Mouse (Mus musculus) gastrocnemius, postnatal 4 days (tissue): ENCODE measurements around the gene Gm13697. TPM values are rescaled to one million over a fixed set of nuclear protein-coding genes. Genes with fewer than 3 reads are reported as not detected.
"Not testable (repeated sequence)": the region's sequence is repeated elsewhere in the genome, so short reads cannot be mapped to it uniquely, and the experiment has no call there.

Experiments used
- DNase-seq, 2 experiments: peaks; one replicate each; pipeline ENCODE4 v3.0.0; 2021 to 2022; ENCODE audit warnings: low spot score in 2 of 2, mixed read lengths in 2 of 2
- long read RNA-seq, 2 experiments: library from polyadenylated mRNA; stranded (forward); transcript quantifications; one replicate each; pipeline ENCODE4 v2.0.0; 2021
- total RNA-seq, 2 experiments: library from RNA; stranded (reverse); gene quantifications; 2 replicates each; pipeline ENCODE4 v1.2.3; 2021

Gm13697 gene
- 1 to 10 TPM; 1.2 to 1.5 TPM for total RNA-seq
- long read RNA-seq, experiment 1, partial matches to known transcripts: 0 of 1 reads
- long read RNA-seq, experiment 1, other reads (novel, unspliced or antisense): 0 of 1 reads
- long read RNA-seq, experiment 2: 0 reads

- DNase-seq: not testable (repeated sequence)
Measured at GRCm38 (mm10) chr2:83984443-83984842, at the start of gene Gm13697. Gm13697 (plus strand) TSS chr2:83984743.

- DNase-seq: peak in 1 of 2 experiments; percentile 36
Measured at GRCm38 (mm10) chr2:83940931-83941361, 43.6 kb upstream of the Gm13697 start, which contains the start of gene Zswim2. Zswim2 (minus strand) TSS chr2:83941228.

- no peak for DNase-seq
Measured at GRCm38 (mm10) chr2:83941378-83941777, 43.2 kb upstream of the Gm13697 start.

- DNase-seq: no peak
Measured at GRCm38 (mm10) chr2:83941792-83942191, 42.8 kb upstream of the Gm13697 start.

- not testable (repeated sequence) for DNase-seq
Measured at GRCm38 (mm10) chr2:83955393-83955792, 29.1 kb upstream of the Gm13697 start, which contains the start of gene Gm13698. Gm13698 (plus strand) TSS chr2:83955693.

- DNase-seq: not testable (repeated sequence)
Measured at GRCm38 (mm10) chr2:83961203-83961602, 23.3 kb upstream of the Gm13697 start, which contains the start of gene Gm13693. Gm13693 (plus strand) TSS chr2:83961503.

GRCm38 (mm10) chr2:83967013-83967412, 17.5 kb upstream of the Gm13697 start, which contains the start of gene Gm13695:
Gm13695 (plus strand) TSS chr2:83967313.
- DNase-seq: not testable (repeated sequence)

GRCm38 (mm10) chr2:83972823-83973222, 11.7 kb upstream of the Gm13697 start, which contains the start of gene Gm13696:
Gm13696 (plus strand) TSS chr2:83973123.
- not testable (repeated sequence) for DNase-seq

GRCm38 (mm10) chr2:83978633-83979032, 5.9 kb upstream of the Gm13697 start, which contains the start of gene Gm13694:
Gm13694 (plus strand) TSS chr2:83978933.
- DNase-seq: not testable (repeated sequence)

GRCm38 (mm10) chr2:83990253-83990652, 5.7 kb downstream of the Gm13697 start, which contains the start of gene Gm13691:
Gm13691 (plus strand) TSS chr2:83990553.
- DNase-seq: not testable (repeated sequence)

- not testable (repeated sequence) for DNase-seq
Measured at GRCm38 (mm10) chr2:83993639-83994255, 9.2 kb downstream of the Gm13697 start.

GRCm38 (mm10) chr2:83994526-83994925, 10.0 kb downstream of the Gm13697 start:
- not testable (repeated sequence) for DNase-seq

GRCm38 (mm10) chr2:84008913-84009312, 24.4 kb downstream of the Gm13697 start:
- no peak for DNase-seq

GRCm38 (mm10) chr2:84009818-84010217, 25.3 kb downstream of the Gm13697 start:
- no peak for DNase-seq

GRCm38 (mm10) chr2:84014572-84014971, 30.0 kb downstream of the Gm13697 start:
- no peak for DNase-seq

GRCm38 (mm10) chr2:84016291-84016690, 31.7 kb downstream of the Gm13697 start:
- not testable (repeated sequence) for DNase-seq

- DNase-seq: no peak
Measured at GRCm38 (mm10) chr2:84018330-84018729, 33.8 kb downstream of the Gm13697 start.

GRCm38 (mm10) chr2:84019519-84020305, 35.2 kb downstream of the Gm13697 start:
- DNase-seq: no peak

GRCm38 (mm10) chr2:84021930-84022329, 37.4 kb downstream of the Gm13697 start:
- no peak for DNase-seq

GRCm38 (mm10) chr2:84022905-84023304, 38.4 kb downstream of the Gm13697 start:
- DNase-seq: peak in 1 of 2 experiments; percentile 22

- DNase-seq: no peak
Measured at GRCm38 (mm10) chr2:84023319-84023718, 38.8 kb downstream of the Gm13697 start.
